ENCODE assay signal across 23 mouse cellular contexts in genomic region chr12:111995161-111995560, GRCm38 (mm10). TPM values are rescaled to one million over a fixed set of nuclear protein-coding genes. Genes with fewer than 3 reads are reported as not detected.
DNase-seq lines count a peak whose midpoint lies in the region; ATAC-seq lines count a peak whose summit lies in the region.
"Had no signal": no experiment of that assay in that cellular context is flagged by ENCODE, and none has a peak within 500 bp of the region (broad histone marks: within the 10 kb centered on the region; RNA-seq: fewer than 3 reads in every experiment).

No protein-coding gene starts in this region.

- no peak overlapping the region for H3K9ac ChIP-seq in kidney, embryonic 15.5 days
- H3K9ac ChIP-seq: forebrain, embryonic 13.5 days; hindbrain, embryonic 13.5 days had no signal

- H3K27me3 ChIP-seq in kidney, embryonic 15.5 days: no peaks in the 10 kb centered on the region
- H3K27me3 ChIP-seq: forebrain, embryonic 13.5 days; hindbrain, embryonic 13.5 days had no signal

- H3K4me1 ChIP-seq in kidney, embryonic 15.5 days: 0 out of 2 replicates have a peak, but pooled peaks cover under 1% of the 10 kb centered on the region
- H3K4me1 ChIP-seq: forebrain, embryonic 10.5 days; forebrain, embryonic 13.5 days; hindbrain, embryonic 10.5 days; hindbrain, embryonic 13.5 days had no signal

- H3K27ac ChIP-seq in kidney, embryonic 15.5 days: no peak overlapping the region
- H3K27ac ChIP-seq: forebrain, embryonic 10.5 days; forebrain, embryonic 13.5 days; heart, adult 2 months; hindbrain, embryonic 10.5 days; hindbrain, embryonic 13.5 days had no signal

- ATAC-seq in kidney, embryonic 15.5 days (replicated peaks; ENCODE audit: low FRiP score): no peak
- ATAC-seq in activated CD4-positive, CD25-positive, alpha-beta regulatory T cell, adult 4 months: no peak
- ATAC-seq: forebrain, embryonic 13.5 days; forebrain, embryonic 16.5 days; hindbrain, embryonic 16.5 days had no signal

- no peak overlapping the region for H3K4me3 ChIP-seq in kidney, embryonic 15.5 days (replicated peaks)
- H3K4me3 ChIP-seq: forebrain, embryonic 10.5 days; forebrain, embryonic 13.5 days; heart, adult 2 months; hindbrain, embryonic 10.5 days; hindbrain, embryonic 13.5 days had no signal

- H3K9me3 ChIP-seq in kidney, embryonic 15.5 days (replicated peaks): 0 out of 2 replicates have a peak, but pooled peaks cover 7% of the 10 kb centered on the region
- H3K9me3 ChIP-seq: forebrain, embryonic 13.5 days; hindbrain, embryonic 10.5 days; hindbrain, embryonic 13.5 days had no signal

- H3K4me2 ChIP-seq in kidney, embryonic 15.5 days: no peak overlapping the region
- H3K4me2 ChIP-seq: forebrain, embryonic 13.5 days; heart, embryonic 11.5 days; hindbrain, embryonic 13.5 days had no signal

- DNase-seq in kidney, adult 18-20 months: peak; percentile 48
- no peak for DNase-seq in kidney, postnatal 14 days
- DNase-seq in kidney, adult 9 months: peak; percentile 77
- peak; percentile 59 to 68 for DNase-seq in kidney, postnatal 36 days
- DNase-seq: adrenal gland, postnatal 10 days; adrenal gland, postnatal 36 days; cerebellum, adult 18-20 months; cerebellum, adult 9-10 months; cerebellum, postnatal 14 days; gastrocnemius, postnatal 10 days; gastrocnemius, postnatal 36 days; heart, adult 2 months had no signal

- no peaks in the 10 kb centered on the region for H3K36me3 ChIP-seq in kidney, embryonic 15.5 days
- H3K36me3 ChIP-seq: forebrain, embryonic 10.5 days; hindbrain, embryonic 10.5 days; hindbrain, embryonic 13.5 days had no signal

- WGBS in kidney, embryonic 15.5 days: 91% methylated on average over 2 of the region's 2 CpGs

RNA-seq across cellular contexts. Expression of gene Rd3l, which starts 14.0 kb away (rescaled TPM):
- not detected in 2 replicates for polyA plus RNA-seq in kidney, embryonic 15.5 days (2015; fragmentation: Nextera tagmentation; extraction: Ambion mirVana)
- polyA plus RNA-seq in activated CD4-positive, CD25-positive, alpha-beta regulatory T cell, adult 4 months (2017; shearing (Covaris generic)): not detected
- polyA plus RNA-seq: embryonic facial prominence, embryonic 11.5 days; embryonic facial prominence, embryonic 14.5 days; forebrain, embryonic 10.5 days; forebrain, embryonic 13.5 days; forebrain, embryonic 16.5 days; heart, adult 2 months; hindbrain, embryonic 10.5 days; hindbrain, embryonic 13.5 days; hindbrain, embryonic 16.5 days had no signal

RNA-seq across cellular contexts. Expression of gene Tdrd9, which starts 23.8 kb away (rescaled TPM):
- polyA plus RNA-seq in kidney, embryonic 15.5 days (2015; fragmentation: Nextera tagmentation; extraction: Ambion mirVana): 0.47 and 0.57 TPM in 2 replicates
- not detected for polyA plus RNA-seq in activated CD4-positive, CD25-positive, alpha-beta regulatory T cell, adult 4 months (2017; shearing (Covaris generic))

RNA-seq across cellular contexts. Expression of gene Atp5mpl, which starts 28.4 kb away (rescaled TPM):
- polyA plus RNA-seq in kidney, embryonic 15.5 days (2015; fragmentation: Nextera tagmentation; extraction: Ambion mirVana): 785 and 879 TPM in 2 replicates
- polyA plus RNA-seq in activated CD4-positive, CD25-positive, alpha-beta regulatory T cell, adult 4 months (2017; shearing (Covaris generic)): 100 to 1,000 TPM; 262 to 349 TPM
